ENCODE assay signal across 12 mouse cellular contexts in genomic region chr14:4649309-4649708, GRCm38 (mm10). TPM values are rescaled to one million over a fixed set of nuclear protein-coding genes. Genes with fewer than 3 reads are reported as not detected.
DNase-seq lines count a peak whose midpoint lies in the region; ATAC-seq and TF ChIP-seq lines count a peak whose summit lies in the region.
"Not testable (repeated sequence)": the region's sequence is repeated elsewhere in the genome, so short reads cannot be mapped to it uniquely, and the experiment has no call there.
"Had no signal": no experiment of that assay in that cellular context is flagged by ENCODE, and none has a peak within 500 bp of the region (broad histone marks: within the 10 kb centered on the region; RNA-seq: fewer than 3 reads in every experiment).

No protein-coding gene starts in this region.

- not testable (repeated sequence) for H3K36me3 ChIP-seq in forebrain, embryonic 12.5 days (replicated peaks); heart, embryonic 14.5 days (ENCODE audit: control insufficient read depth, insufficient read depth, low read length)

- not testable (repeated sequence) for TF ChIP-seq POLR2A in brain, embryonic 14.5 days (IDR thresholded peaks at IDR 0.05; ENCODE audit: borderline replicate concordance, extremely low read depth, insufficient read depth, insufficient read length, poor library complexity, severe bottlenecking)

- not testable (repeated sequence) for H3K4me1 ChIP-seq in forebrain, embryonic 12.5 days; heart, embryonic 14.5 days (ENCODE audit: control insufficient read depth in 2 of 2, insufficient read depth in 2 of 2, low read length in 2 of 2)

- 1% methylated on average over 18 of the region's 18 CpGs for WGBS in forebrain, embryonic 12.5 days
- WGBS in heart, embryonic 14.5 days = 4% methylated on average over 18 of the region's 18 CpGs

- ATAC-seq in forebrain, embryonic 12.5 days (ENCODE audit: low FRiP score); heart, embryonic 14.5 days (ENCODE audit: insufficient number of reproducible peaks, insufficient read depth, low FRiP score, low read depth): not testable (repeated sequence)

- H3K27me3 ChIP-seq in forebrain, embryonic 12.5 days; heart, embryonic 14.5 days (ENCODE audit: control insufficient read depth, insufficient read depth, low read length): not testable (repeated sequence)

- H3K9me3 ChIP-seq in forebrain, embryonic 12.5 days; heart, embryonic 14.5 days (ENCODE audit: control insufficient read depth, low read length): not testable (repeated sequence)

- not testable (repeated sequence) for H3K27ac ChIP-seq in forebrain, embryonic 12.5 days; heart, embryonic 14.5 days (replicated peaks in 1 of 2; ENCODE audit: control insufficient read depth in 1 of 2, insufficient read depth in 1 of 2, low read depth in 2 of 2, low read length in 2 of 2)

- TF ChIP-seq CTCF in brain, embryonic 14.5 days (IDR thresholded peaks at IDR 0.05; ENCODE audit: borderline replicate concordance, extremely low read depth, insufficient read depth, insufficient read length) = not testable (repeated sequence)

- H3K4me3 ChIP-seq in forebrain, embryonic 12.5 days (replicated peaks) = peak overlapping the region; percentile 39
- H3K4me3 ChIP-seq in heart, embryonic 14.5 days (ENCODE audit: control insufficient read depth in 1 of 2, insufficient read depth in 1 of 2, low read depth in 1 of 2, low read length in 2 of 2) = peak overlapping the region in 1 of 2 experiments; percentile 16; a peak in 2 of 4 replicates

- peak overlapping the region; percentile 63 for H3K4me2 ChIP-seq in forebrain, embryonic 12.5 days
- peak overlapping the region; percentile 52 for H3K4me2 ChIP-seq in heart, embryonic 14.5 days (ENCODE audit: low read length)

- intact Hi-C loops in left cerebral cortex, postnatal 10 days (cut with DNase I) = not testable (repeated sequence)

- DNase-seq in brain, embryonic 14.5 days (ENCODE audit: low read depth) = peak; percentile 5
- DNase-seq in kidney, adult 18-20 months = peak; percentile 1
- DNase-seq in left cerebral cortex, postnatal 10 days (ENCODE audit: extremely low spot score in 1 of 2, low spot score in 2 of 2) = peak; percentile 3 to 32
- DNase-seq in lung, postnatal 4 days = peak; percentile 3 to 22
- DNase-seq in right cerebral cortex, adult 18-20 months = peak; percentile 1
- peak; percentile 14 for DNase-seq in urinary bladder, adult 2 months (ENCODE audit: low spot score)

- H3K9ac ChIP-seq in forebrain, embryonic 12.5 days = peak overlapping the region; percentile 29; the same call in 1 of the 2 replicates
- not testable (repeated sequence) for H3K9ac ChIP-seq in heart, embryonic 14.5 days (ENCODE audit: low read length)

RNA-seq across cellular contexts. Expression of gene Gm3239, which starts 14.7 kb away (rescaled TPM):
- polyA plus RNA-seq in brain, embryonic 14.5 days (2012; rRNA removed) = 0.48 and 0.90 TPM in 2 replicates
- 0.23 TPM in 1 of 2 replicates, not detected in the other for polyA plus RNA-seq in forebrain, embryonic 12.5 days (2016; fragmentation: Nextera tagmentation; extraction: Ambion mirVana)
- 0.15 TPM in 1 of 2 replicates, not detected in the other for polyA plus RNA-seq in heart, embryonic 14.5 days (2014; fragmentation: Nextera tagmentation; extraction: Ambion mirVana)
- total RNA-seq in left cerebral cortex, postnatal 10 days (2021) = not detected
- polyA plus RNA-seq in urinary bladder, adult 2 months (2012; rRNA removed) = 0.12 and 0.15 TPM in 2 replicates
- total RNA-seq: hematopoietic stem cell, adult 5-6 weeks had no signal
- polyA plus RNA-seq: CD4-positive, CD25-positive, alpha-beta regulatory T cell, adult 4 months; liver, embryonic 13.5 days; spleen, adult 2 months had no signal

RNA-seq across cellular contexts. Expression of gene Gm8159, which starts 17.2 kb away (rescaled TPM):
- 0.29 TPM in 1 of 2 replicates, not detected in the other for polyA plus RNA-seq in brain, embryonic 14.5 days (2012; rRNA removed)
- polyA plus RNA-seq in forebrain, embryonic 12.5 days (2016; fragmentation: Nextera tagmentation; extraction: Ambion mirVana) = not detected in 2 replicates
- polyA plus RNA-seq in heart, embryonic 14.5 days (2014; fragmentation: Nextera tagmentation; extraction: Ambion mirVana) = 0.14 TPM in 1 of 2 replicates, not detected in the other
- total RNA-seq in left cerebral cortex, postnatal 10 days (2021) = under 1 TPM; 0.53 to 0.77 TPM
- 0.08 TPM in 1 of 2 replicates, not detected in the other for polyA plus RNA-seq in urinary bladder, adult 2 months (2012; rRNA removed)
- total RNA-seq: hematopoietic stem cell, adult 5-6 weeks had no signal
- polyA plus RNA-seq: CD4-positive, CD25-positive, alpha-beta regulatory T cell, adult 4 months; liver, embryonic 13.5 days; spleen, adult 2 months had no signal

RNA-seq across cellular contexts. Expression of gene Gm7876, which starts 59.7 kb away (rescaled TPM):
- polyA plus RNA-seq in brain, embryonic 14.5 days (2012; rRNA removed) = not detected in 2 replicates
- polyA plus RNA-seq in forebrain, embryonic 12.5 days (2016; fragmentation: Nextera tagmentation; extraction: Ambion mirVana) = not detected in 2 replicates
- not detected in 2 replicates for polyA plus RNA-seq in heart, embryonic 14.5 days (2014; fragmentation: Nextera tagmentation; extraction: Ambion mirVana)
- total RNA-seq in left cerebral cortex, postnatal 10 days (2021) = not detected
- polyA plus RNA-seq in urinary bladder, adult 2 months (2012; rRNA removed) = not detected in 2 replicates
- total RNA-seq: hematopoietic stem cell, adult 5-6 weeks had no signal
- polyA plus RNA-seq: CD4-positive, CD25-positive, alpha-beta regulatory T cell, adult 4 months; liver, embryonic 13.5 days; spleen, adult 2 months had no signal
